Mouse (Mus musculus): Measurements from ENCODE around the gene Rhoh.

DNA sequence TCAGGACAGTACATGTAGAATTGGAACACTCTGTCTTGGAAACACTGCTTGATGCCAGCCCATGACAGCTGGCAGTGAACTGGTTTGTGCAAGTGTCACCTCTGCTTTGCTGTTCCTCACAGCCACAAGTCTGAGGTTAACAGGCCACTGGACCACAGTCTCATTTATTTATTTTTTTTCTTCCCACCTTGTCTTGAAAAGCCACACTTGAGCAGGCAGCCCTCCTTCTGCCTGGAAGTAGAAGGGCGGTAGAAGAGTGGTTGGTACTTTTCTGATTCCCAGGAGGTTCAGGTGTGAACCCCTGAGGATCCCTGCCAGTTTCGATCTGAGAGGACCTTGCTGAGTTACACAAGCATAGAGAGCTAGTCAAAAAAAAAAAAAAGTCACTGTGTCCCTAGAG, 72.8 kb downstream of the Rhoh start:
- TF ChIP-seq MEF2A (IDR thresholded peaks at IDR 0.05; ENCODE audit: borderline replicate concordance, low read depth, low read length) (no peak), ELF1 (IDR thresholded peaks at IDR 0.05; ENCODE audit: low read depth, low read length) (no peak), UBTF (IDR thresholded peaks at IDR 0.05; ENCODE audit: low read depth, low read length) (no peak), MAX (IDR thresholded peaks at IDR 0.05; ENCODE audit: low read length) (no peak), POLR2A (IDR thresholded peaks at IDR 0.05; ENCODE audit: low read depth, low read length) (no peak), TCF12 (IDR thresholded peaks at IDR 0.05; ENCODE audit: low read depth, low read length) (no peak), CTCF (conservative IDR thresholded peaks at IDR 0.05 in 1 of 2, IDR thresholded peaks at IDR 0.05 in 1 of 2; ENCODE audit: low read depth in 2 of 2, low read length in 2 of 2) (no peak), EP300 (IDR thresholded peaks at IDR 0.05; ENCODE audit: low read length) (peak; percentile 54), PAX5 (IDR thresholded peaks at IDR 0.05; ENCODE audit: low read length) (no peak), ZKSCAN1 (IDR thresholded peaks at IDR 0.05; ENCODE audit: borderline replicate concordance, low read depth, low read length) (no peak), CHD2 (IDR thresholded peaks at IDR 0.05; ENCODE audit: low read length) (no peak), USF1 (IDR thresholded peaks at IDR 0.05; ENCODE audit: low read depth, low read length) (no peak), ETS1 (conservative IDR thresholded peaks at IDR 0.05; ENCODE audit: low read depth, low read length) (peak; percentile 51)

All from CH12.LX (cell line).